Mouse (Mus musculus): ENCODE results near the gene Gm5930.
"Not testable (repeated sequence)": the region's sequence is repeated elsewhere in the genome, so short reads cannot be mapped to it uniquely, and the experiment has no call there.

Gm5930 gene

GRCm38 (mm10) chr14:44338484-44338883 is at the start of gene Gm5930:
TSS of gene Gm5930 (minus strand) at chr14:44338584.
- DNase-seq (ENCODE audit: low spot score in 2 of 2) = not testable (repeated sequence)

- DNase-seq (ENCODE audit: low spot score in 2 of 2) = not testable (repeated sequence)
Measured at GRCm38 (mm10) chr14:44384233-44384632, 45.8 kb upstream of the Gm5930 start.

GRCm38 (mm10) chr14:44365057-44365456 is 26.7 kb upstream of the Gm5930 start, which contains the start of gene Gm8229:
TSS of gene Gm8229 (plus strand) at chr14:44365357.
- DNase-seq (ENCODE audit: low spot score in 2 of 2) = not testable (repeated sequence)

GRCm38 (mm10) chr14:44362301-44362700 is 23.9 kb upstream of the Gm5930 start:
- not testable (repeated sequence) for DNase-seq (ENCODE audit: low spot score in 2 of 2)

GRCm38 (mm10) chr14:44361416-44361815 is 23.0 kb upstream of the Gm5930 start:
- DNase-seq (ENCODE audit: low spot score in 2 of 2) = not testable (repeated sequence)

- not testable (repeated sequence) for DNase-seq (ENCODE audit: low spot score in 2 of 2)
Measured at GRCm38 (mm10) chr14:44312049-44312448, 26.3 kb downstream of the Gm5930 start.

- not testable (repeated sequence) for DNase-seq (ENCODE audit: low spot score in 2 of 2)
Measured at GRCm38 (mm10) chr14:44285280-44285679, 53.1 kb downstream of the Gm5930 start, which contains the start of gene Gm8220. TSS of gene Gm8220 (plus strand) at chr14:44285580.
